Mouse (Mus musculus) ES-Bruce4 (cell line): ENCODE measurements around the gene Klc1.
A peak's percentile ranks its signal among the peaks of the same experiment; 100 is the strongest.

Source experiments
- EP300 ChIP-seq: IDR thresholded peaks from 2 replicates; pipeline ENCODE4 v1.6.1; 2011; ENCODE audit warnings: low read depth, low read length; ENCODE audit not compliant: insufficient read depth
- POLR2A ChIP-seq: IDR thresholded peaks from one replicate; pipeline ENCODE4 v1.8.1; 2011; ENCODE audit warnings: low read length; ENCODE audit not compliant: insufficient read depth

DNA sequence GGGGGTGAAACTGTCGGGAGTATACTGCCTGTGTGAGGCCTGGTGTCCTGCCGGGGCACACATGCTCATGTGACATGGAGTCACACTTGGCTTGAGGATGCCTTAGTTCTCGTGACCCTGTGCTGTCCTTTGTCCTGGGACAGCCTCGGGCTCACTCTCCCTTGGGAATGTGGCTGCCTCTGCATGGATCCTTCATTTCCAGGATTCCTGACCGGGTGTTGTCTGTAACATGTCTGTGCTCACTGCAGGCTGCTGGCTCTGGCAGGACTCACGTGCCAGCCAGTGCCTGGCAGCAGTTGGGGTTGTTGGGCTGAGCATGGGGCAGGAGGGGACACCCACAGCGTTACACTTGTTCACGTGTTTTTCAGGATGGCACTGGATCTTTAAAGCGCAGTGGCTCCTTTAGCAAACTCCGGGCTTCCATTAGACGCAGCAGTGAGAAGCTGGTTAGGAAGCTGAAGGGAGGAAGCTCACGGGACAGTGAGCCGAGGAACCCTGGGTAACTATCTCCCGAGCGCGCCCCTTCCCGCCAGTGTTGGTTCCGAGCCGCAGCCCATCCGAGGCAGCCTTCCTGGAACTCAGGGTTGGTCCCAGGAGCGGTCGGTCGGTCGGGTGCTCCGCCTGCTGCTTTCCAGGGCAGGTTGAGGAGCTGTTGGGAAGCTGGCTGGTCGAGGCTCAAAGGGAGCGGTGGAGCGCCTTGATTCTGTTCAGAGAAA, 36.7 kb downstream of the Klc1 start:
- peak; percentile 81 for TF ChIP-seq EP300
- TF ChIP-seq POLR2A: no peak
